Mouse (Mus musculus): ENCODE measurements around the gene Mctp2.

DNA sequence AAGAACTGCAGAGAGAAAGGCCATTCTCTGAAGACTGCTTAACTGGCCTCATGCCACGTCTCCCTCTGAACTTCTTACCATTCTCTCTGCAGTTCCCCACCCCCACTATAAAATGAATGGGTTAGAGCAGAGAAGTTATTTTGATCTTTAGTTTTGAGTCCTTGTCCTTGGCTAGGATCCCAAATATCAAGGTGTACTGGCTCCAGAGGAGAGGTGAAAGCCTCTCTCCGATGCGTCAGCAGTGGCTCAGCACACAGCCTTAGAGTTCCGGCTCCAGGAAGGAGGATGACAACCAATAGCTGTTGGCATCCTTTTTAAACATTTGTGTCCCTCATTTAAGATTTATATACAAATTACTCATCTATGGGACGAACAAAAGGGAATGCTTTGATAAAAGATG, 96.2 kb downstream of the Mctp2 start:
- no peak for TF ChIP-seq CTCF (IDR thresholded peaks at IDR 0.05; ENCODE audit: insufficient read depth, low read depth, low read length)
- no peak for TF ChIP-seq POLR2A (IDR thresholded peaks at IDR 0.05; ENCODE audit: insufficient read depth, low read depth, low read length)

Measured in olfactory bulb, adult 2 months (tissue).